ENCODE assay signal across 7 mouse cellular contexts in the genomic region with DNA sequence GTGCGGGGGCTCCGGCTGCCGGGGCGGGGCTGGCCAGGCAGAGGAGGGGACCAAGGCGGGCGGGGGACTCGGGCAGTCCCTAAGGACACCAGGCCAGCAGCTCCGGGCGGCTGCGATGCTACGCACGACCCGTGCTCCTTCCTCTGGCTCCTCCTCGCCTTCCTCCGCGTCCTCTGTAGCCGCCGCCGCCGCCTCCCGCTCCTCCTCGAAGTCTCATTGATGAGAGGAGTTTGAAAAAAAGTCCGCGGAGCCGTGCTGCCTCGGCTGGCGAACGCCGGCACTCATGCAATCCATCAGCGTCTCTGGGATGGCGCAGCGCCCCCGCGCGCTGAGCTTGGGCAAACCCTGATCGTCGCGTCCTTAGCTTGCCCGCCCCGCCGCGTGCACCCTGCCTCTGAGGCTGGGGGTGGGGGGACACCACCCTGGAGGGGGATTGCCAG. TPM values are rescaled to one million over a fixed set of nuclear protein-coding genes. Genes with fewer than 3 reads are reported as not detected.
A peak's percentile ranks its signal among the peaks of the same experiment; 100 is the strongest.
DNase-seq lines count a peak whose midpoint lies in the region; ATAC-seq lines count a peak whose summit lies in the region.

Gli2 (minus strand) TSS at position 218 of the 440 bp plus-strand sequence.

- H3K27ac ChIP-seq in embryonic facial prominence, embryonic 15.5 days (replicated peaks), result peak within 1 kb of the TSS; percentile 96
- H3K27ac ChIP-seq in heart, embryonic 10.5 days, result peak within 1 kb of the TSS; percentile 87
- H3K27ac ChIP-seq in kidney, embryonic 14.5 days (ENCODE audit: low read depth, low read length), result peak within 1 kb of the TSS; percentile 84
- peak within 1 kb of the TSS; percentile 97 for H3K27ac ChIP-seq in limb, embryonic 13.5 days
- H3K27ac ChIP-seq in midbrain, embryonic 14.5 days (replicated peaks; ENCODE audit: low read depth, low read length), result peak within 1 kb of the TSS; percentile 78
- peak within 1 kb of the TSS; percentile 94 for H3K27ac ChIP-seq in stomach, embryonic 16.5 days (ENCODE audit: low read length)

- peak within 1 kb of the TSS; percentile 86 for H3K4me2 ChIP-seq in embryonic facial prominence, embryonic 15.5 days (replicated peaks)
- peak within 1 kb of the TSS; percentile 57 for H3K4me2 ChIP-seq in kidney, embryonic 14.5 days (replicated peaks; ENCODE audit: low read depth, low read length)
- H3K4me2 ChIP-seq in limb, embryonic 13.5 days (replicated peaks), result peak within 1 kb of the TSS; percentile 84
- peak within 1 kb of the TSS; percentile 96 for H3K4me2 ChIP-seq in midbrain, embryonic 14.5 days (ENCODE audit: low read length)
- H3K4me2 ChIP-seq in stomach, embryonic 16.5 days (ENCODE audit: low read depth, low read length), result peak within 1 kb of the TSS; percentile 88

- 1% methylated on average over 42 of the region's 42 CpGs for WGBS in embryonic facial prominence, embryonic 15.5 days
- under 1% methylated on average over 42 of the region's 42 CpGs for WGBS in heart, embryonic 10.5 days
- 0% methylated on average over 31 of the region's 42 CpGs for WGBS in kidney, embryonic 14.5 days
- WGBS in limb, embryonic 13.5 days, result under 1% methylated on average over 42 of the region's 42 CpGs
- 0% methylated on average over 41 of the region's 42 CpGs for WGBS in midbrain, embryonic 14.5 days
- WGBS in stomach, embryonic 16.5 days, result under 1% methylated on average over 42 of the region's 42 CpGs

- ATAC-seq in embryonic facial prominence, embryonic 15.5 days (ENCODE audit: insufficient number of reproducible peaks, low FRiP score, low TSS enrichment, low read depth), result peak; percentile 90
- ATAC-seq in kidney, embryonic 14.5 days (ENCODE audit: low FRiP score, low TSS enrichment), result peak; percentile 90
- peak; percentile 84 for ATAC-seq in limb, embryonic 13.5 days (ENCODE audit: low FRiP score, low read depth)
- ATAC-seq in midbrain, embryonic 14.5 days (ENCODE audit: low FRiP score, low TSS enrichment), result peak; percentile 89
- peak; percentile 84 for ATAC-seq in stomach, embryonic 16.5 days (ENCODE audit: insufficient read depth, low FRiP score)

- DNase-seq in brain, embryonic 18.5 days (ENCODE audit: low read depth, low spot score), result peak; percentile 69
- peak; percentile 92 for DNase-seq in heart, embryonic 10.5 days (ENCODE audit: low spot score)
- peak; percentile 95 for DNase-seq in midbrain, embryonic 14.5 days

- peaks cover 58% of the 10 kb centered on the region for H3K4me1 ChIP-seq in embryonic facial prominence, embryonic 15.5 days
- H3K4me1 ChIP-seq in heart, embryonic 10.5 days, result peaks cover 40% of the 10 kb centered on the region
- H3K4me1 ChIP-seq in kidney, embryonic 14.5 days (ENCODE audit: control insufficient read depth, insufficient read depth, low read length), result peaks cover 14% of the 10 kb centered on the region
- H3K4me1 ChIP-seq in limb, embryonic 13.5 days, result peaks cover 57% of the 10 kb centered on the region
- peaks cover 37% of the 10 kb centered on the region for H3K4me1 ChIP-seq in midbrain, embryonic 14.5 days (ENCODE audit: control insufficient read depth, insufficient read depth, low read length)
- peaks cover 41% of the 10 kb centered on the region for H3K4me1 ChIP-seq in stomach, embryonic 16.5 days (ENCODE audit: control insufficient read depth, insufficient read depth, low read length)

- peak within 1 kb of the TSS; percentile 79 for H3K9ac ChIP-seq in embryonic facial prominence, embryonic 15.5 days
- H3K9ac ChIP-seq in kidney, embryonic 14.5 days (ENCODE audit: low read depth, low read length), result peak within 1 kb of the TSS; percentile 70
- H3K9ac ChIP-seq in limb, embryonic 13.5 days, result peak within 1 kb of the TSS; percentile 95
- peak within 1 kb of the TSS; percentile 46 for H3K9ac ChIP-seq in midbrain, embryonic 14.5 days (replicated peaks; ENCODE audit: low read length)
- peak within 1 kb of the TSS; percentile 78 for H3K9ac ChIP-seq in stomach, embryonic 16.5 days (ENCODE audit: low read length)

- H3K9me3 ChIP-seq in embryonic facial prominence, embryonic 15.5 days (replicated peaks), result no peaks in the 10 kb centered on the region
- no peaks in the 10 kb centered on the region for H3K9me3 ChIP-seq in heart, embryonic 10.5 days
- H3K9me3 ChIP-seq in kidney, embryonic 14.5 days (ENCODE audit: control insufficient read depth, low read length), result no peaks in the 10 kb centered on the region
- H3K9me3 ChIP-seq in limb, embryonic 13.5 days, result no peaks in the 10 kb centered on the region
- H3K9me3 ChIP-seq in midbrain, embryonic 14.5 days (ENCODE audit: control insufficient read depth, low read length), result no peaks in the 10 kb centered on the region
- 0 out of 2 replicates have a peak, but pooled peaks cover 4% of the 10 kb centered on the region for H3K9me3 ChIP-seq in stomach, embryonic 16.5 days (replicated peaks; ENCODE audit: control insufficient read depth, low read length)

- H3K27me3 ChIP-seq in embryonic facial prominence, embryonic 15.5 days, result no peaks in the 10 kb centered on the region
- H3K27me3 ChIP-seq in heart, embryonic 10.5 days (ENCODE audit: insufficient read depth, poor library complexity, severe bottlenecking), result peaks cover 43% of the 10 kb centered on the region
- peaks cover 15% of the 10 kb centered on the region for H3K27me3 ChIP-seq in kidney, embryonic 14.5 days (ENCODE audit: control insufficient read depth, insufficient read depth, low read length)
- no peaks in the 10 kb centered on the region for H3K27me3 ChIP-seq in limb, embryonic 13.5 days
- H3K27me3 ChIP-seq in midbrain, embryonic 14.5 days (ENCODE audit: control insufficient read depth, insufficient read depth, low read length), result peaks cover 6% of the 10 kb centered on the region; the same call in 1 of the 2 replicates
- H3K27me3 ChIP-seq in stomach, embryonic 16.5 days (ENCODE audit: control insufficient read depth, insufficient read depth, low read length), result peaks cover 29% of the 10 kb centered on the region

- no peaks in the 10 kb centered on the region for H3K36me3 ChIP-seq in embryonic facial prominence, embryonic 15.5 days
- no peaks in the 10 kb centered on the region for H3K36me3 ChIP-seq in heart, embryonic 10.5 days
- no peaks in the 10 kb centered on the region for H3K36me3 ChIP-seq in kidney, embryonic 14.5 days (ENCODE audit: control insufficient read depth, insufficient read depth, low read length)
- no peaks in the 10 kb centered on the region for H3K36me3 ChIP-seq in limb, embryonic 13.5 days
- no peaks in the 10 kb centered on the region for H3K36me3 ChIP-seq in midbrain, embryonic 14.5 days (ENCODE audit: control insufficient read depth, insufficient read depth, low read length)
- H3K36me3 ChIP-seq in stomach, embryonic 16.5 days (ENCODE audit: control insufficient read depth, insufficient read depth, low read length), result no peaks in the 10 kb centered on the region

- H3K4me3 ChIP-seq in embryonic facial prominence, embryonic 15.5 days (replicated peaks), result peak within 1 kb of the TSS; percentile 64
- peak within 1 kb of the TSS; percentile 68 for H3K4me3 ChIP-seq in heart, embryonic 10.5 days
- peak within 1 kb of the TSS; percentile 59 for H3K4me3 ChIP-seq in kidney, embryonic 14.5 days (ENCODE audit: low read length)
- H3K4me3 ChIP-seq in limb, embryonic 13.5 days, result peak within 1 kb of the TSS; percentile 78
- peak within 1 kb of the TSS; percentile 43 for H3K4me3 ChIP-seq in midbrain, embryonic 14.5 days (replicated peaks; ENCODE audit: low read depth, low read length)
- H3K4me3 ChIP-seq in stomach, embryonic 16.5 days (replicated peaks; ENCODE audit: low read length), result peak within 1 kb of the TSS; percentile 63

RNA-seq across cellular contexts. Expression of gene Gli2, which starts in this region (rescaled TPM):
- 18.8 and 20.7 TPM in 2 replicates for polyA plus RNA-seq in embryonic facial prominence, embryonic 15.5 days (2015; fragmentation: Nextera tagmentation; extraction: Ambion mirVana)
- polyA plus RNA-seq in heart, embryonic 10.5 days (2016; fragmentation: Nextera tagmentation; extraction: Ambion mirVana), result 2.2 and 7.5 TPM in 2 replicates
- polyA plus RNA-seq in kidney, embryonic 14.5 days (2014; fragmentation: Nextera tagmentation; extraction: Ambion mirVana), result 8.2 and 10.3 TPM in 2 replicates
- 17.7 and 18.2 TPM in 2 replicates for polyA plus RNA-seq in limb, embryonic 13.5 days (2015; fragmentation: Nextera tagmentation; extraction: Ambion mirVana)
- 1.6 and 2.8 TPM in 2 replicates for polyA plus RNA-seq in midbrain, embryonic 14.5 days (2014; fragmentation: Nextera tagmentation; extraction: Ambion mirVana)
- polyA plus RNA-seq in stomach, embryonic 16.5 days (2015; fragmentation: Nextera tagmentation; extraction: Ambion mirVana), result 8.5 and 9.7 TPM in 2 replicates

Comparison
In these comparisons a context has a peak if more than half of its experiments do, and no peak if none do; other contexts are left out.
1. Peak in every context shown above with its lines: DNase-seq, ATAC-seq, H3K4me3 ChIP-seq and H3K27ac ChIP-seq.